Mouse (Mus musculus): ENCODE results near the gene Wdr54. TPM values are rescaled to one million over a fixed set of nuclear protein-coding genes. Genes with fewer than 3 reads are reported as not detected.
A peak's percentile ranks its signal among the peaks of the same experiment; 100 is the strongest.

The Wdr54 gene
- 20.8 and 21.6 TPM in 2 replicates for polyA plus RNA-seq (2015; fragmentation: Nextera tagmentation; extraction: Ambion mirVana)

- ATAC-seq (replicated peaks), result peak; percentile 94
- peaks cover 15% of the 10 kb centered on the region for H3K27me3 ChIP-seq (replicated peaks)
- H3K36me3 ChIP-seq (replicated peaks), result no peaks in the 10 kb centered on the region; the same call in 1 of the 2 replicates
- WGBS, result under 1% methylated on average over 32 of the region's 32 CpGs
- H3K4me2 ChIP-seq, result peak within 1 kb of the TSS; percentile 66
- H3K27ac ChIP-seq, result peak within 1 kb of the TSS; percentile 46; the same call in 1 of the 2 replicates
- no peaks in the 10 kb centered on the region for H3K9me3 ChIP-seq
- peak within 1 kb of the TSS; percentile 59 for H3K4me3 ChIP-seq
- H3K9ac ChIP-seq, result peak within 1 kb of the TSS; percentile 43
- H3K4me1 ChIP-seq, result peaks cover 24% of the 10 kb centered on the region
These were observed at the start of gene Wdr54, which contains the start of gene 1700003E16Rik for GRCm38 (mm10) chr6:83156259-83156684. Gene Wdr54 (minus strand): TSS chr6:83156397. Gene 1700003E16Rik (plus strand): TSS chr6:83156404.

- Histone ChIP-seq H3K9me3 (no peaks in the 10 kb centered on the region), H3K36me3 (replicated peaks) (0 out of 2 replicates have a peak, but pooled peaks cover 4% of the 10 kb centered on the region), H3K4me1 (no peaks in the 10 kb centered on the region; the same call in 1 of the 2 replicates), H3K9ac (no peak overlapping the region), H3K27ac (no peak overlapping the region), H3K27me3 (replicated peaks) (no peaks in the 10 kb centered on the region), H3K4me2 (no peak overlapping the region), H3K4me3 (no peak overlapping the region)
- WGBS, result 88% methylated on average over 3 of the region's 3 CpGs
- ATAC-seq (replicated peaks), result no peak
These were observed 49.7 kb upstream of the Wdr54 start for GRCm38 (mm10) chr6:83205851-83206250.

- 88% methylated on average over 4 of the region's 4 CpGs for WGBS
These were observed 47.1 kb upstream of the Wdr54 start for GRCm38 (mm10) chr6:83203320-83203719.

GRCm38 (mm10) chr6:83197345-83198004, 41.3 kb upstream of the Wdr54 start:
- Histone ChIP-seq H3K27ac (no peak overlapping the region), H3K27me3 (replicated peaks) (no peaks in the 10 kb centered on the region), H3K4me2 (no peak overlapping the region), H3K9ac (no peak overlapping the region), H3K4me1 (no peaks in the 10 kb centered on the region), H3K9me3 (no peaks in the 10 kb centered on the region), H3K4me3 (no peak overlapping the region), H3K36me3 (replicated peaks) (peaks cover 75% of the 10 kb centered on the region)
- WGBS, result 44% methylated on average over 15 of the region's 15 CpGs
- no peak for ATAC-seq (replicated peaks)

More at GRCm38 (mm10) chr6:83203320-83203719, 47.1 kb upstream of the Wdr54 start:
- H3K4me2 ChIP-seq, result no peak overlapping the region
- no peak overlapping the region for H3K4me3 ChIP-seq
- peaks cover 21% of the 10 kb centered on the region; the same call in 1 of the 2 replicates for H3K36me3 ChIP-seq (replicated peaks)
- no peak overlapping the region for H3K27ac ChIP-seq
- H3K27me3 ChIP-seq (replicated peaks), result no peaks in the 10 kb centered on the region
- no peaks in the 10 kb centered on the region for H3K9me3 ChIP-seq
- H3K4me1 ChIP-seq, result no peaks in the 10 kb centered on the region
- no peak overlapping the region for H3K9ac ChIP-seq
- ATAC-seq (replicated peaks), result no peak

- Histone ChIP-seq H3K27me3 (replicated peaks) (no peaks in the 10 kb centered on the region), H3K9ac (no peak overlapping the region), H3K4me3 (no peak overlapping the region), H3K36me3 (replicated peaks) (peaks cover 88% of the 10 kb centered on the region), H3K4me2 (no peak overlapping the region), H3K27ac (no peak overlapping the region), H3K9me3 (no peaks in the 10 kb centered on the region), H3K4me1 (peaks cover under 1% of the 10 kb centered on the region)
- 94% methylated on average over 7 of the region's 7 CpGs for WGBS
- ATAC-seq (replicated peaks), result no peak
These were observed 37.4 kb upstream of the Wdr54 start for GRCm38 (mm10) chr6:83193571-83193970.

- H3K4me3 ChIP-seq, result peak overlapping the region; percentile 60
- no peaks in the 10 kb centered on the region for H3K27me3 ChIP-seq (replicated peaks)
- H3K36me3 ChIP-seq (replicated peaks), result peaks cover 39% of the 10 kb centered on the region
- H3K4me1 ChIP-seq, result peaks cover 32% of the 10 kb centered on the region
- ATAC-seq (replicated peaks), result no peak
- peak overlapping the region; percentile 94; the same call in 1 of the 2 replicates for H3K27ac ChIP-seq
- H3K4me2 ChIP-seq, result peak overlapping the region; percentile 62
- H3K9ac ChIP-seq, result peak overlapping the region; percentile 76
- no peaks in the 10 kb centered on the region for H3K9me3 ChIP-seq
- 58% methylated on average over 2 of the region's 2 CpGs for WGBS
These were observed 30.7 kb upstream of the Wdr54 start for GRCm38 (mm10) chr6:83186946-83187345.

- Histone ChIP-seq H3K27ac (peak overlapping the region; percentile 94), H3K9ac (peak overlapping the region; percentile 76), H3K27me3 (replicated peaks) (no peaks in the 10 kb centered on the region), H3K4me2 (peak overlapping the region; percentile 62), H3K4me1 (peaks cover 32% of the 10 kb centered on the region), H3K36me3 (replicated peaks) (peaks cover 31% of the 10 kb centered on the region), H3K4me3 (peak overlapping the region; percentile 60), H3K9me3 (no peaks in the 10 kb centered on the region)
- peak; percentile 97 for ATAC-seq (replicated peaks)
- WGBS, result 3% methylated on average over 25 of the region's 25 CpGs
These were observed 30.0 kb upstream of the Wdr54 start for GRCm38 (mm10) chr6:83185895-83186861.

GRCm38 (mm10) chr6:83184858-83185435, 28.8 kb upstream of the Wdr54 start:
- Histone ChIP-seq H3K9me3 (no peaks in the 10 kb centered on the region), H3K4me3 (no peak overlapping the region), H3K27ac (no peak overlapping the region), H3K36me3 (replicated peaks) (peaks cover 19% of the 10 kb centered on the region), H3K9ac (no peak overlapping the region), H3K4me2 (no peak overlapping the region), H3K27me3 (replicated peaks) (no peaks in the 10 kb centered on the region), H3K4me1 (peaks cover 43% of the 10 kb centered on the region)
- WGBS, result 93% methylated on average over 3 of the region's 3 CpGs
- ATAC-seq (replicated peaks), result no peak

GRCm38 (mm10) chr6:83180605-83181004, 24.4 kb upstream of the Wdr54 start:
- H3K9me3 ChIP-seq, result no peaks in the 10 kb centered on the region
- H3K4me1 ChIP-seq, result peaks cover 27% of the 10 kb centered on the region
- peak overlapping the region; percentile 56; the same call in 1 of the 2 replicates for H3K9ac ChIP-seq
- ATAC-seq (replicated peaks), result no peak
- no peaks in the 10 kb centered on the region for H3K27me3 ChIP-seq (replicated peaks)
- peaks cover 12% of the 10 kb centered on the region; the same call in 1 of the 2 replicates for H3K36me3 ChIP-seq (replicated peaks)
- peak overlapping the region; percentile 61 for H3K4me2 ChIP-seq
- 88% methylated on average over 6 of the region's 6 CpGs for WGBS
- H3K4me3 ChIP-seq, result peak overlapping the region; percentile 48; the same call in 1 of the 2 replicates
- no peak overlapping the region for H3K27ac ChIP-seq

- Histone ChIP-seq H3K36me3 (replicated peaks) (peaks cover 12% of the 10 kb centered on the region; the same call in 1 of the 2 replicates), H3K4me2 (peak overlapping the region; percentile 61), H3K9me3 (no peaks in the 10 kb centered on the region), H3K27ac (peak overlapping the region; percentile 73), H3K4me1 (peaks cover 25% of the 10 kb centered on the region), H3K9ac (peak overlapping the region; percentile 56), H3K4me3 (peak overlapping the region; percentile 48), H3K27me3 (replicated peaks) (no peaks in the 10 kb centered on the region)
- ATAC-seq (replicated peaks), result peak; percentile 87
- WGBS, result 10% methylated on average over 12 of the region's 12 CpGs
These were observed 23.4 kb upstream of the Wdr54 start for GRCm38 (mm10) chr6:83179390-83180117.

GRCm38 (mm10) chr6:83175996-83176395, 19.8 kb upstream of the Wdr54 start:
- Histone ChIP-seq H3K4me3 (no peak overlapping the region), H3K9ac (no peak overlapping the region), H3K4me1 (peaks cover 44% of the 10 kb centered on the region), H3K27me3 (replicated peaks) (no peaks in the 10 kb centered on the region), H3K36me3 (replicated peaks) (no peaks in the 10 kb centered on the region), H3K4me2 (no peak overlapping the region), H3K27ac (no peak overlapping the region), H3K9me3 (no peaks in the 10 kb centered on the region)
- 87% methylated on average over 8 of the region's 8 CpGs for WGBS
- ATAC-seq (replicated peaks), result no peak

Measured in midbrain, embryonic 15.5 days (tissue).